Mouse (Mus musculus) gastrocnemius, adult 2 months (tissue): ENCODE measurements around the gene Tgm1. TPM values are rescaled to one million over a fixed set of nuclear protein-coding genes. Genes with fewer than 3 reads are reported as not detected.

Source experiments
- DNase-seq: peaks from one replicate; pipeline ENCODE4 v3.0.0; 2022
- H3K27ac ChIP-seq: fragments of 200-600 bp; 2 replicates; pipeline ENCODE4 v1.8.1; 2022; ENCODE audit warnings: mild to moderate bottlenecking
- H3K4me3 ChIP-seq: fragments of 200-600 bp; 2 replicates; pipeline ENCODE4 v1.8.1; 2022; ENCODE audit warnings: mild to moderate bottlenecking, moderate library complexity
- CTCF ChIP-seq: fragments of 200-600 bp; IDR thresholded peaks from 2 replicates; pipeline ENCODE4 v1.8.1; 2022; ENCODE audit warnings: antibody characterized with exemption, mild to moderate bottlenecking, moderate library complexity
- intact Hi-C: fragments of 180-260 bp; cut with DNase I; formaldehyde crosslinking; loops from one replicate; pipeline ENCODE4 v1.15.1; 2025
- total RNA-seq, 2 experiments: library from RNA; stranded (reverse); gene quantifications; 2 replicates each; pipeline ENCODE4 v1.2.3; 2021

Gene Tgm1
- total RNA-seq, 2 experiments from 2014 or later: 0.11 TPM; not detected in 1

DNA sequence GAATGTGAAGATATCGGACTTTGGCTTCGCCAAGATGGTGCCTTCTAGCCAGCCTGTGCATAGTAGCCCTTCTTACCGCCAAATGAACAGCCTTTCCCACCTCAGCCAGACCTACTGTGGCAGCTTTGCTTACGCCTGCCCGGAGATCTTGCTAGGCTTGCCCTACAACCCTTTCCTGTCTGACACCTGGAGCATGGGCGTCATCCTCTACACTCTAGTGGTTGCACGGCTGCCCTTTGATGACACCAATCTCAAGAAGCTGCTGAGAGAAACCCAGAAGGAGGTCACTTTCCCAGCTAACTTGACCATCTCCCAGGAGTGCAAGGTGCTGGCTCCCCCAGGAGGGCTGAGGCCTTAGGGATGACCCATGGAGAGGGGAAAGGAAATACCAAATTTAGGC lies 62.2 kb downstream of the Tgm1 start:
- DNase-seq: no peak
- intact Hi-C loops: no loop called here
- TF ChIP-seq CTCF: no peak
- H3K4me3 ChIP-seq: no peak overlapping the region
- no peak overlapping the region for H3K27ac ChIP-seq

Other genes with a start within 250 kb of the Tgm1 start
- gene Dhrs4, start 235.2 kb downstream of the Tgm1 start, total RNA-seq: 10 to 100 TPM; 28.4 to 68.7 TPM
- gene Carmil3, start 223.3 kb downstream of the Tgm1 start, total RNA-seq: under 1 TPM; 0.43 to 0.95 TPM
- gene Cpne6, start 203.5 kb downstream of the Tgm1 start, total RNA-seq: not detected
- gene Nrl, start 188.9 kb downstream of the Tgm1 start, total RNA-seq: not detected
- gene Pck2, start 173.7 kb downstream of the Tgm1 start, total RNA-seq: 1 to 10 TPM; 3.5 to 4.2 TPM
- gene Dcaf11, start 153.9 kb downstream of the Tgm1 start, total RNA-seq: 100 to 1,000 TPM; 129 to 133 TPM
- gene A730061H03Rik, start 153.5 kb downstream of the Tgm1 start, total RNA-seq: not detected
- gene Fitm1, start 138.3 kb downstream of the Tgm1 start, total RNA-seq: 100 to 1,000 TPM; 282 to 334 TPM
- 10 to 100 TPM; 53.3 to 75.5 TPM for gene Psme1, start 135.8 kb downstream of the Tgm1 start, total RNA-seq
- 10 to 100 TPM; 30.3 to 45.2 TPM for gene Emc9, start 128.6 kb downstream of the Tgm1 start, total RNA-seq
- gene Psme2, start 122.8 kb downstream of the Tgm1 start, total RNA-seq: 10 to 100 TPM; 33.8 to 54.8 TPM
- 10 to 100 TPM; 17.1 to 20.4 TPM for gene Rnf31, start 122.2 kb downstream of the Tgm1 start, total RNA-seq
- 1 to 10 TPM; 4.7 to 5.1 TPM for gene Irf9, start 110.4 kb downstream of the Tgm1 start, total RNA-seq
- not detected for gene Rec8, start 95.9 kb downstream of the Tgm1 start, total RNA-seq
- 10 to 100 TPM; 73.2 to 81.0 TPM for gene Ipo4, start 78.0 kb downstream of the Tgm1 start, total RNA-seq
- gene Gm49378, start 76.0 kb downstream of the Tgm1 start, total RNA-seq: 1 to 10 TPM; 1.1 to 2.3 TPM
- gene Tm9sf1, start 70.1 kb downstream of the Tgm1 start, total RNA-seq: 10 to 100 TPM; 15.0 to 21.3 TPM
- gene Tssk4, start 63.7 kb downstream of the Tgm1 start, total RNA-seq: under 1 TPM; 0.20 to 0.28 TPM
- gene Mdp1, start 53.4 kb downstream of the Tgm1 start, total RNA-seq: 10 to 100 TPM; 17.4 to 23.8 TPM
- gene Gmpr2, start 42.0 kb downstream of the Tgm1 start, total RNA-seq: 1 to 10 TPM; 2.4 to 3.1 TPM
- gene Nedd8, start 41.8 kb downstream of the Tgm1 start, total RNA-seq: 100 to 1,000 TPM; 188 to 211 TPM
- 10 to 100 TPM; 10.4 to 13.1 TPM for gene Tinf2, start 32.1 kb downstream of the Tgm1 start, total RNA-seq
- gene Rabggta, start 8.3 kb upstream of the Tgm1 start, total RNA-seq: 10 to 100 TPM in 1 of 2 experiments, 1 to 10 TPM in 1; 9.8 to 10.6 TPM
- 10 to 100 TPM; 29.1 to 33.0 TPM for gene Dhrs1, start 31.8 kb upstream of the Tgm1 start, total RNA-seq
- gene Nop9, start 31.8 kb upstream of the Tgm1 start, total RNA-seq: 10 to 100 TPM in 1 of 2 experiments, 1 to 10 TPM in 1; 9.8 to 10.4 TPM
- not detected for gene Cideb, start 44.5 kb upstream of the Tgm1 start, total RNA-seq
- gene Ltb4r2, start 47.5 kb upstream of the Tgm1 start, total RNA-seq: not detected
- gene Ltb4r1, start 52.0 kb upstream of the Tgm1 start, total RNA-seq: under 1 TPM in 1 of 2 experiments, not detected in 1; 0.18 TPM
- 10 to 100 TPM in 1 of 2 experiments, 1 to 10 TPM in 1; 6.8 to 10.1 TPM for gene Adcy4, start 70.2 kb upstream of the Tgm1 start, total RNA-seq
- 1 to 10 TPM in 1 of 2 experiments, under 1 TPM in 1; 0.64 to 1.1 TPM for gene Ripk3, start 74.9 kb upstream of the Tgm1 start, total RNA-seq
- gene Nfatc4, start 109.2 kb upstream of the Tgm1 start, total RNA-seq: 1 to 10 TPM; 3.4 to 3.8 TPM
- gene Nynrin, start 140.1 kb upstream of the Tgm1 start, total RNA-seq: 1 to 10 TPM; 1.6 to 2.0 TPM
- not detected for gene Cbln3, start 170.5 kb upstream of the Tgm1 start, total RNA-seq
- gene Khnyn, start 171.0 kb upstream of the Tgm1 start, total RNA-seq: 1 to 10 TPM; 6.4 to 8.1 TPM
- 100 to 1,000 TPM; 113 to 127 TPM for gene Sdr39u1, start 186.4 kb upstream of the Tgm1 start, total RNA-seq
- 1 to 10 TPM in 1 of 2 experiments, under 1 TPM in 1; 0.99 to 3.2 TPM for gene Cma1, start 230.7 kb upstream of the Tgm1 start, total RNA-seq
- gene Cma2, start 237.1 kb upstream of the Tgm1 start, total RNA-seq: under 1 TPM in 1 of 2 experiments, not detected in 1; 0.28 TPM